Mouse (Mus musculus): ENCODE results near the gene Pgpep1.

GRCm38 (mm10) chr8:70618888-70619334, 41.3 kb downstream of the Pgpep1 start:
- TF ChIP-seq TAL1 (conservative IDR thresholded peaks at IDR 0.05; ENCODE audit: low read depth, low read length): no peak
- TF ChIP-seq CTCF (IDR thresholded peaks at IDR 0.05; ENCODE audit: low read depth, low read length): no peak
- no peak for TF ChIP-seq GATA1 (IDR thresholded peaks at IDR 0.05; ENCODE audit: borderline replicate concordance, low read length)
- TF ChIP-seq POLR2AphosphoS5 (IDR thresholded peaks at IDR 0.05; ENCODE audit: insufficient replicate concordance, low read depth, low read length): no peak

Measured in G1E (cell line).